ENCODE assay signal across 10 mouse cellular contexts in the genomic region with DNA sequence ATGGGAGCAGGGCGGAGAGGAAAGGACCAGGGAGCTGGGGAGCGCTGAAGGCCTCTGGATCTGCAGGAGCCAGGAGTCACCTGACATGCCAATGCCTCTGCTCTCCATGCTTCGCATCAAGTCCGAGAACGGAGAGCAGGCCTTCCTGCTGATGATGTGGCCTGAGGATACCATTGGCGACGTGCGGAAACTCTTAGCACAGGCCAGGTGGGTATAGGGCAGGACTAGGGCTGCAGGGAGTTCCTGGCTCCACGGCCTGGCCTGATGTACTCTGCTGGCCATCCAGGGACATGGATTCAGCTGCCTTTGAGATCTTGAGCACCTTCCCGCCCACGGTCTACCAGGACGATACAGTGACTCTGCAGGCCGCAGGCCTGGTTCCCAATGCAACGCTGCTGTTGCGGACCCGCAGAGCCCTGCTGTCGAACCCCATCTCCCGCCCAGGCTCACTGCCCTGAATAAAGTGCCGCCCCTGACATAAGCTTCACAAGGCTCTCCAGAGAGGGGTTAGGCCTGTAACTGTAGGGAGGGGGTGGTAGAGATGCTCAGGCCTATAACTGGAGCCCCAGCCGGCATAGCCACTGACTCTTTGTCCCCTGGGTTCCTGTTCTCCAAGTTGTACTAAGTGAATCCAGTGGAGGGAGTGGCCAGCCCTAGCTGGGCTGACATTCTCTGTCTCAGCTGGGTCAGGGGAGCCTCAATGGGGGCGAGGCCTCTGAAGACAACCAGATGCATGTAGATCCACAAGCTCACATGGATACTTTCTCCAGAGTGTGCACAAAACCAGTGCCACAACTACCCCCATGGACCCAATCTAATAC. TPM values are rescaled to one million over a fixed set of nuclear protein-coding genes. Genes with fewer than 3 reads are reported as not detected.
DNase-seq lines count a peak whose midpoint lies in the region; ATAC-seq and TF ChIP-seq lines count a peak whose summit lies in the region.
"Had no signal": no experiment of that assay in that cellular context is flagged by ENCODE, and none has a peak within 500 bp of the region (broad histone marks: within the 10 kb centered on the region; RNA-seq: fewer than 3 reads in every experiment).

No protein-coding gene starts in this region.

- 80% methylated on average over 21 of the region's 21 CpGs for WGBS in heart, embryonic 11.5 days (ENCODE audit: insufficient replicate concordance)
- WGBS in midbrain, embryonic 11.5 days: 88% methylated on average over 21 of the region's 21 CpGs
- 87% methylated on average over 21 of the region's 21 CpGs for WGBS in midbrain, embryonic 16.5 days
- WGBS in intestine, postnatal 0 days: 86% methylated on average over 21 of the region's 21 CpGs
- 84% methylated on average over 21 of the region's 21 CpGs for WGBS in stomach, embryonic 15.5 days

- no peak overlapping the region for H3K27ac ChIP-seq in heart, embryonic 11.5 days (ENCODE audit: low read depth, low read length)
- H3K27ac ChIP-seq in midbrain, embryonic 11.5 days (ENCODE audit: low read depth, low read length): no peak overlapping the region
- no peak overlapping the region for H3K27ac ChIP-seq in midbrain, embryonic 16.5 days (ENCODE audit: low read length)
- no peak overlapping the region for H3K27ac ChIP-seq in intestine, postnatal 0 days (ENCODE audit: low read depth, low read length)
- H3K27ac ChIP-seq in stomach, embryonic 15.5 days: no peak overlapping the region

- ATAC-seq in heart, embryonic 11.5 days (replicated peaks; ENCODE audit: insufficient number of reproducible peaks, low FRiP score, low TSS enrichment): no peak
- ATAC-seq in midbrain, embryonic 11.5 days (ENCODE audit: low FRiP score): no peak
- no peak for ATAC-seq in midbrain, embryonic 16.5 days
- ATAC-seq in intestine, postnatal 0 days: no peak
- ATAC-seq in stomach, embryonic 15.5 days (ENCODE audit: insufficient read depth, low FRiP score, low read depth): no peak

- no peaks in the 10 kb centered on the region for H3K27me3 ChIP-seq in heart, embryonic 11.5 days (ENCODE audit: control insufficient read depth, insufficient read depth, low read length)
- H3K27me3 ChIP-seq in midbrain, embryonic 11.5 days (ENCODE audit: control insufficient read depth, insufficient read depth, low read length): no peaks in the 10 kb centered on the region
- no peaks in the 10 kb centered on the region for H3K27me3 ChIP-seq in midbrain, embryonic 16.5 days (ENCODE audit: control insufficient read depth, insufficient read depth, low read depth, low read length)
- no peaks in the 10 kb centered on the region for H3K27me3 ChIP-seq in intestine, postnatal 0 days (replicated peaks; ENCODE audit: control insufficient read depth, insufficient read depth, low read length)
- H3K27me3 ChIP-seq in stomach, embryonic 15.5 days (replicated peaks): no peaks in the 10 kb centered on the region

- H3K36me3 ChIP-seq in heart, embryonic 11.5 days (ENCODE audit: control insufficient read depth, insufficient read depth, low read length): peaks cover 3% of the 10 kb centered on the region
- H3K36me3 ChIP-seq in midbrain, embryonic 11.5 days (ENCODE audit: control insufficient read depth, insufficient read depth, low read length): no peaks in the 10 kb centered on the region
- peaks cover 5% of the 10 kb centered on the region; the same call in 1 of the 2 replicates for H3K36me3 ChIP-seq in midbrain, embryonic 16.5 days (ENCODE audit: control insufficient read depth, insufficient read depth, low read length)
- peaks cover 4% of the 10 kb centered on the region; the same call in 1 of the 2 replicates for H3K36me3 ChIP-seq in intestine, postnatal 0 days (ENCODE audit: control insufficient read depth, insufficient read depth)
- H3K36me3 ChIP-seq in stomach, embryonic 15.5 days: no peaks in the 10 kb centered on the region

- TF ChIP-seq CTCF in intestine, postnatal 0 days (IDR thresholded peaks at IDR 0.05; ENCODE audit: low read depth): no peak

- H3K4me3 ChIP-seq in heart, embryonic 11.5 days (ENCODE audit: low read depth, low read length): no peak overlapping the region
- H3K4me3 ChIP-seq in midbrain, embryonic 11.5 days (ENCODE audit: low read depth, low read length): no peak overlapping the region
- no peak overlapping the region for H3K4me3 ChIP-seq in midbrain, embryonic 16.5 days (ENCODE audit: low read depth, low read length)
- no peak overlapping the region for H3K4me3 ChIP-seq in intestine, postnatal 0 days (ENCODE audit: low read depth, low read length)
- H3K4me3 ChIP-seq in stomach, embryonic 15.5 days (replicated peaks): no peak overlapping the region

- no peak overlapping the region for H3K4me2 ChIP-seq in heart, embryonic 11.5 days
- no peak overlapping the region for H3K4me2 ChIP-seq in midbrain, embryonic 11.5 days
- H3K4me2 ChIP-seq in midbrain, embryonic 16.5 days (ENCODE audit: low read length): no peak overlapping the region; the same call in 1 of the 2 replicates
- H3K4me2 ChIP-seq in intestine, postnatal 0 days (replicated peaks; ENCODE audit: low read depth): peak overlapping the region; percentile 90
- H3K4me2 ChIP-seq in stomach, embryonic 15.5 days: peak overlapping the region; percentile 72

- no peak for DNase-seq in heart, adult 18-20 months
- peak; percentile 70 for DNase-seq in midbrain, embryonic 11.5 days (ENCODE audit: low spot score, missing footprints)
- no peak for DNase-seq in kidney, adult 11 months
- DNase-seq in left cerebral cortex, adult 18-20 months (ENCODE audit: low spot score in 2 of 2): no peak
- DNase-seq: lung, embryonic 14.5 days had no signal

- no peaks in the 10 kb centered on the region for H3K9me3 ChIP-seq in heart, embryonic 11.5 days (replicated peaks; ENCODE audit: control insufficient read depth, low read length)
- no peaks in the 10 kb centered on the region for H3K9me3 ChIP-seq in midbrain, embryonic 11.5 days (ENCODE audit: control insufficient read depth, low read length)
- H3K9me3 ChIP-seq in midbrain, embryonic 16.5 days (replicated peaks; ENCODE audit: control insufficient read depth, low read length, poor library complexity, severe bottlenecking): no peaks in the 10 kb centered on the region
- no peaks in the 10 kb centered on the region for H3K9me3 ChIP-seq in intestine, postnatal 0 days (ENCODE audit: control insufficient read depth)
- no peaks in the 10 kb centered on the region for H3K9me3 ChIP-seq in stomach, embryonic 15.5 days

- peaks cover 24% of the 10 kb centered on the region for H3K4me1 ChIP-seq in heart, embryonic 11.5 days (ENCODE audit: control insufficient read depth, insufficient read depth, low read length)
- peaks cover 13% of the 10 kb centered on the region for H3K4me1 ChIP-seq in midbrain, embryonic 11.5 days (ENCODE audit: control insufficient read depth, insufficient read depth, low read length)
- H3K4me1 ChIP-seq in midbrain, embryonic 16.5 days (ENCODE audit: control insufficient read depth, insufficient read depth, low read length): peaks cover 20% of the 10 kb centered on the region
- H3K4me1 ChIP-seq in intestine, postnatal 0 days (replicated peaks; ENCODE audit: control insufficient read depth, insufficient read depth, low read length): 0 out of 2 replicates have a peak, but pooled peaks cover 13% of the 10 kb centered on the region
- peaks cover 36% of the 10 kb centered on the region for H3K4me1 ChIP-seq in stomach, embryonic 15.5 days

- H3K9ac ChIP-seq in heart, embryonic 11.5 days (ENCODE audit: low read depth, low read length): peak overlapping the region; percentile 43; the same call in 1 of the 2 replicates
- no peak overlapping the region for H3K9ac ChIP-seq in midbrain, embryonic 11.5 days (ENCODE audit: low read length)
- no peak overlapping the region for H3K9ac ChIP-seq in midbrain, embryonic 16.5 days (ENCODE audit: low read depth, low read length)
- H3K9ac ChIP-seq in intestine, postnatal 0 days (ENCODE audit: low read depth, low read length): no peak overlapping the region
- H3K9ac ChIP-seq in stomach, embryonic 15.5 days: no peak overlapping the region

RNA-seq across cellular contexts. Expression of gene Sh3bgrl3, which starts 2.1 kb away (rescaled TPM):
- 179 and 220 TPM in 2 replicates for polyA plus RNA-seq in heart, embryonic 11.5 days (2014; fragmentation: Nextera tagmentation; extraction: Ambion mirVana)
- 10 to 100 TPM; 34.0 to 42.8 TPM for total RNA-seq in heart, adult 18-20 months (2021)
- polyA plus RNA-seq in midbrain, embryonic 11.5 days (2014; fragmentation: Nextera tagmentation; extraction: Ambion mirVana): 308 and 312 TPM in 2 replicates
- polyA plus RNA-seq in midbrain, embryonic 16.5 days (2015; fragmentation: Nextera tagmentation; extraction: Ambion mirVana): 421 and 430 TPM in 2 replicates
- 503 and 522 TPM in 2 replicates for polyA plus RNA-seq in intestine, postnatal 0 days (2015; fragmentation: Nextera tagmentation; extraction: Ambion mirVana)
- polyA plus RNA-seq in stomach, embryonic 15.5 days (2015; fragmentation: Nextera tagmentation; extraction: Ambion mirVana): 363 and 395 TPM in 2 replicates
- 100 to 1,000 TPM; 200 to 222 TPM for total RNA-seq in left cerebral cortex, adult 18-20 months (2021)

RNA-seq across cellular contexts. Expression of gene Ubxn11, which starts 24.1 kb away (rescaled TPM):
- polyA plus RNA-seq in heart, embryonic 11.5 days (2014; fragmentation: Nextera tagmentation; extraction: Ambion mirVana): 2.0 and 3.2 TPM in 2 replicates
- total RNA-seq in heart, adult 18-20 months (2021): 1 to 10 TPM; 2.0 to 2.4 TPM
- 3.0 and 4.7 TPM in 2 replicates for polyA plus RNA-seq in midbrain, embryonic 11.5 days (2014; fragmentation: Nextera tagmentation; extraction: Ambion mirVana)
- polyA plus RNA-seq in midbrain, embryonic 16.5 days (2015; fragmentation: Nextera tagmentation; extraction: Ambion mirVana): 18.4 and 19.0 TPM in 2 replicates
- polyA plus RNA-seq in intestine, postnatal 0 days (2015; fragmentation: Nextera tagmentation; extraction: Ambion mirVana): 0.88 and 1.5 TPM in 2 replicates
- 4.3 and 5.7 TPM in 2 replicates for polyA plus RNA-seq in stomach, embryonic 15.5 days (2015; fragmentation: Nextera tagmentation; extraction: Ambion mirVana)
- total RNA-seq in left cerebral cortex, adult 18-20 months (2021): 10 to 100 TPM; 31.7 to 38.4 TPM

RNA-seq across cellular contexts. Expression of gene Cd52, which starts 31.6 kb away (rescaled TPM):
- polyA plus RNA-seq in heart, embryonic 11.5 days (2014; fragmentation: Nextera tagmentation; extraction: Ambion mirVana): 3.9 and 6.2 TPM in 2 replicates
- total RNA-seq in heart, adult 18-20 months (2021): 10 to 100 TPM in 1 of 2 experiments, 1 to 10 TPM in 1; 5.8 to 20.9 TPM
- polyA plus RNA-seq in midbrain, embryonic 11.5 days (2014; fragmentation: Nextera tagmentation; extraction: Ambion mirVana): 4.3 and 4.7 TPM in 2 replicates
- 0.92 and 2.1 TPM in 2 replicates for polyA plus RNA-seq in midbrain, embryonic 16.5 days (2015; fragmentation: Nextera tagmentation; extraction: Ambion mirVana)
- polyA plus RNA-seq in intestine, postnatal 0 days (2015; fragmentation: Nextera tagmentation; extraction: Ambion mirVana): 28.7 and 31.2 TPM in 2 replicates
- polyA plus RNA-seq in stomach, embryonic 15.5 days (2015; fragmentation: Nextera tagmentation; extraction: Ambion mirVana): 34.8 and 39.7 TPM in 2 replicates
- total RNA-seq in left cerebral cortex, adult 18-20 months (2021): 1 to 10 TPM; 2.7 to 4.1 TPM
- polyA plus RNA-seq: C2C12 had no signal

Comparison
In these comparisons a context has a peak if more than half of its experiments do, and no peak if none do; other contexts are left out.
1. H3K4me2 ChIP-seq: peak in intestine, postnatal 0 days (single experiment) and stomach, embryonic 15.5 days (single experiment); none in heart, embryonic 11.5 days (single experiment), midbrain, embryonic 11.5 days (single experiment) and midbrain, embryonic 16.5 days (single experiment).